Mouse (Mus musculus) CD4-positive naive resting alpha-beta T cell, adult 76 days (primary cell): ENCODE data around the gene Abcb11. TPM values are rescaled to one million over a fixed set of nuclear protein-coding genes. Genes with fewer than 3 reads are reported as not detected.

Source experiments
- total RNA-seq: library from RNA; stranded (reverse); gene quantifications from one replicate; pipeline ENCODE4 v1.2.4, GENCODE M21; 2023

Abcb11 gene
- not detected for total RNA-seq

GRCm38 (mm10) chr2:69342496-69343221, at the start of gene Abcb11:
TSS of gene Abcb11 (minus strand) at chr2:69342616.

GRCm38 (mm10) chr2:69380281-69380680, 37.9 kb upstream of the Abcb11 start, which contains the start of gene Dhrs9:
TSS of gene Dhrs9 (plus strand) at chr2:69380445.

GRCm38 (mm10) chr2:69210773-69211172, 131.6 kb downstream of the Abcb11 start, which contains the start of gene G6pc2:
TSS of gene G6pc2 (plus strand) at chr2:69211073.

GRCm38 (mm10) chr2:69205791-69206351, 136.5 kb downstream of the Abcb11 start, which contains the start of gene Spc25:
TSS of gene Spc25 (minus strand) at chr2:69206194.

Other genes starting within 250 kb of the Abcb11 start
- gene Nostrin, start 206.8 kb downstream of the Abcb11 start, total RNA-seq, result not detected
- gene Spc25, start 136.4 kb downstream of the Abcb11 start, total RNA-seq, result 2.2 TPM
- gene G6pc2, start 131.5 kb downstream of the Abcb11 start, total RNA-seq, result not detected
- not detected for gene Dhrs9, start 37.8 kb upstream of the Abcb11 start, total RNA-seq
- gene Lrp2, start 243.4 kb upstream of the Abcb11 start, total RNA-seq, result not detected